Mouse (Mus musculus) layer of hippocampus, adult 2 months (tissue): Measurements from ENCODE around the gene Ctsw. TPM values are rescaled to one million over a fixed set of nuclear protein-coding genes. Genes with fewer than 3 reads are reported as not detected.

ENCODE experiments used
- DNase-seq, 2 experiments: peaks; one replicate each; pipeline ENCODE4 v3.0.0; 2022; ENCODE audit warnings: low spot score in 2 of 2
- H3K27ac ChIP-seq: fragments of 200-600 bp; 2 replicates; pipeline ENCODE4 v1.8.1; 2022
- H3K4me3 ChIP-seq: fragments of 200-600 bp; 2 replicates; pipeline ENCODE4 v1.8.1; 2022; ENCODE audit warnings: mild to moderate bottlenecking
- CTCF ChIP-seq: fragments of 200-600 bp; conservative IDR thresholded peaks from 2 replicates; pipeline ENCODE4 v1.8.1; 2022; ENCODE audit warnings: antibody characterized with exemption, mild to moderate bottlenecking, moderate library complexity
- total RNA-seq, 2 experiments: library from RNA; stranded (reverse); gene quantifications; 2 replicates each; pipeline ENCODE4 v1.2.3; 2021

The Ctsw gene
- total RNA-seq, 2 experiments from 2014 or later = 0.31 TPM; not detected in 1

- no peak for DNase-seq
- no peak for TF ChIP-seq CTCF
- Histone ChIP-seq H3K4me3 (no peak overlapping the region), H3K27ac (no peak overlapping the region)
Measured at GRCm38 (mm10) chr19:5451766-5452165, 16.5 kb downstream of the Ctsw start.

DNA sequence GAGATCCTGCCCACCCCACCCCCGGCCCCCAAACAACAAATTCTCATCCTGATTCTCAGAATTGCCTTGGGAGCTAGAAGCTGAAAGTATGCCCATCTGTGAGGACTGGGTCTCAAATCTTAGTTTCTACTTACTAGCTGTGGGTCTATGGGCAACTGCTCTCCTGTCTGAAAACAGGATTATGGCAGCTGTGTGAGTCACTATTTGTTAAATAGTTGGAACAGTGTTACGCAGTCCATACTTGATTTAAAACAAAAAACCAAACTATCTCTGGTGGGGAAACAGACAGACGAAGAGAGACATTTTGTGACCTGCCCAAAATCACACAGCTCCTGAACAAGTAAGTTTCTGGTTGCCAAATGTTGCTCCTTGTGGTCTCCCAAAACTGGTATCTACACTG is 18.6 kb downstream of the Ctsw start:
- no peak for TF ChIP-seq CTCF
- Histone ChIP-seq H3K4me3 (no peak overlapping the region), H3K27ac (no peak overlapping the region)
- no peak for DNase-seq

DNA sequence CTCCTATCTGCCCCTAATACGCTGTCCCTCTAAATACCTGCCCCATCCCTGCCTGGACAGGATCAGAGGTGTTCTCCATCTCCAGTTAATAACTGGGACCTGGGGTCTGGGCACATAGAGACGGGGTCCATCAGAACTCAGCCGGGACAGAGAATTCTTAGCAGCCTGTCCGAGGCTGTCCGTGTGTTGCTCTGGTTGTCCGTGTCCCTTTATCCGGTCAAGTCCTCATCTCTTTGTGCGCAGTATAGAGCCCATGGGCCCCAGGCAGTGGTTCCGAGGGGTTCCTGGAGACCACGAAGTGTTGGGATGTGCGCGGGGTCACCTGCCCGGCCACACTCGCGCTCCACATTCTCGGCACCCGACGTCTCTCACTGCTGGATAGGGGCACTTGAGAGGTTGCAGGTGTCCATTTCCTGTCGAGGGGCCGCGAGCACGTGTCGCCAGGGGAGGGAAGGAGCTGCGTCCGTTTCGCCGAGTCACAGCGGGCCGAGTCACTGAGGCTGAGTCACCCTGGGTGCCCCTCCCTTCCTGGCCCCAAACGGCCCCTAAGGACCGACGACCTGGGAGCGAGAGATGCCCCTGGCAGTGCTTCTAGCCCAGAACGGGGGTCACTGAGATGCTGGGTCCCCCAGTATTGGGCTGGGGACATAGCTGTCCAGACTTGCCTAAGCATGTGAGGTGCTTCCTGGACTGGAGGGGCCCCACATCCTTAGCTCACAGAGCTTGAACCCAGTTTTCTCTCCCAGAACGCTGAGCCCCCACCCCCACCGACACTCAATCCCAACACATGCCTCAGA is 19.8 kb downstream of the Ctsw start:
- TF ChIP-seq CTCF = no peak
- Histone ChIP-seq H3K4me3 (peak overlapping the region; percentile 59), H3K27ac (no peak overlapping the region)
- no peak for DNase-seq

DNA sequence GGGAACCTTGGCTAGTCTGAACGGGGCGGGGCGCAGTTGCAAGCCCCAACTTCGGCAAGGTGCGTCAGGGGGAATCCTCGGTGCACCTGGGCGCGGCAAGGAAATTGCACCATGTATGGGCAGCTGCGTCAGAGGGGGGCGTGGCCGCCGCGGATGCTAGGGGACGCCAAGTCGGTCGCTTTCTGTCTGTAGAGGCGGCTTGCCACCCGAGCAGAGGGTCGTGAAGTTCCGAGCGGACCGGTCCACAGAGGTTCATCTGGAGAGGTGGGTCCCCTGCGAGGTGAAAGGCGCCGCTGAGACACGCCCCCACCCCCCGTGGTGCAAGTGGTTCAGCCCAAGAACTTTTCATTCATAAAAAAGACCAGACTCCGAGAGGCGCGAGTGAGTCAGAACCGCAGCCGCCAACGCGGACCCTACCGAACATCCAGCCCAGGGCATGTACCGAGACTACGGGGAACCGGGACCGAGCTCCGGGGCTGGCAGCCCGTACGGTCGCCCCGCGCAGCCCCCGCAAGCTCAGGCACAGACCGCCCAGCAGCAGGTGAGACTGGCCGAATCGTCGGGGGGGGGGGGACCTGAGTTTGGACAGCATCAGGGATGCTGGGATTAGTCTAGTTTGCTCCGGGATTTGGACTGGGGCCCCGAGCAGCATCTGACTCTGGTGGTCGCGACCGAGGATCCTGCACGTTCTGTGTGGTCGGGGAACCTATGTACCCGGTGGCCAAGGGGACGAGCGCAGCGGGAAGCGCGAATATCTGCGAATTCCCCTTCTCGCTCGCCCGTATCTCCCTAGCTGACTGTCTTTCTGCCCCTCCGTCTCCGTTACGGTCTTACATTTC is 20.6 kb downstream of the Ctsw start, which contains the start of gene Fosl1:
Fosl1 (plus strand) TSS at position 33 of the 839 bp plus-strand sequence.
- peak within 1 kb of the TSS; percentile 59 for H3K4me3 ChIP-seq
- no peak within 1 kb of the TSS for H3K27ac ChIP-seq
- no peak for TF ChIP-seq CTCF
- peak; percentile 57 to 69 for DNase-seq

DNA sequence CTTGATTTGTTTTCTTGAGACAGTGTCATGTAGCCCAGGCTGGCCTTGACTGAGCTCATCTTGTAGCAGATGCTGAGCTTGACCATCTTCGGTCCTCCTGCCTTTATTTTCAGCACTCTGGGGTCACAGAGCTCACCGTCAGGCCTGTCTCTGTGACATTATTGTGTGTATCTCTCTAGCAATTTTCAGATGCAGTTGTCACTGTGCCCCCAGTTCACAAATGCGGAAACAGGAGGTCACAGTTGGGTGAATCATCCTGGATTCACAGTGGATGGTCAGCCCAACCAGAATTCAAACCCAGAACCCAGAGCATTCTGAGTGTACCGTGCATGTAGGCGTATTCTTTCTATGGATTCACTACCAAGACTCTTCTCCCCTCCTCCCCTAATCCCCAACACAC is 22.6 kb downstream of the Ctsw start:
- no peak for DNase-seq
- Histone ChIP-seq H3K27ac (no peak overlapping the region), H3K4me3 (no peak overlapping the region)
- no peak for TF ChIP-seq CTCF

GRCm38 (mm10) chr19:5444954-5445353 is 23.4 kb downstream of the Ctsw start:
- DNase-seq = no peak
- no peak for TF ChIP-seq CTCF
- no peak overlapping the region for H3K4me3 ChIP-seq
- no peak overlapping the region for H3K27ac ChIP-seq

- no peak for DNase-seq
- Histone ChIP-seq H3K27ac (no peak overlapping the region), H3K4me3 (no peak overlapping the region)
- no peak for TF ChIP-seq CTCF
Measured at GRCm38 (mm10) chr19:5444371-5444908, 23.9 kb downstream of the Ctsw start.

GRCm38 (mm10) chr19:5433951-5434350 is 34.4 kb downstream of the Ctsw start:
- Histone ChIP-seq H3K27ac (peak overlapping the region; percentile 54; the same call in 1 of the 2 replicates), H3K4me3 (no peak overlapping the region)
- no peak for DNase-seq
- no peak for TF ChIP-seq CTCF

- no peak for DNase-seq
- Histone ChIP-seq H3K4me3 (peak overlapping the region; percentile 26; the same call in 1 of the 2 replicates), H3K27ac (peak overlapping the region; percentile 54; the same call in 1 of the 2 replicates)
- TF ChIP-seq CTCF = peak; percentile 66
Measured at GRCm38 (mm10) chr19:5432992-5433852, 35.1 kb downstream of the Ctsw start.

DNA sequence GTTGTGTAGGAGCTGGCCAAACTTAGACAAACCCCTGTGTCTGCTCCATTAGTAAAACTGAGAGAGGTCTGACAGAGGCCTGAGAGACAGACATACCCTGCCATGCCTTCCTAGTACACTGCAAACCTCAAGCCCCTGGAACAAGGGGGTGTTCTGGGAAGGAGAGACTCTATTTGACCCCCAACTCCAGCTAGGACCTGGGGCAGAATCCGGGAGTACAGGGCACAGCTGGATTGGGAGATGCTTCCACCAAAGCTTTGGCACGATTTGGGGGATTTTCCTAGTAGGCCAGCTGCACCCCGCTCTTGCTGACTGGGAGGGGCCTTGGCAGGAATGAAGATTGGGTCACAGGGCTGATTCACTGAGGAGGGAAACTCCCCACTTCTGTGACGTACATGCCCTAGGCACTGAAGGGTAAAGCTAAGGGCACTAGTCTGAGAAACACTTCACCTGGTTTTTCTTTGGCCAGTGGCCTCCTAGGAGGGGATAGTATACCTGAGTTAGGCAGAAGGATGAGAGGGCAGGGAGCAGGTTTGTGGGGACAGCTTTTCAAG is 36.3 kb downstream of the Ctsw start:
- Histone ChIP-seq H3K27ac (no peak overlapping the region), H3K4me3 (no peak overlapping the region)
- no peak for DNase-seq
- TF ChIP-seq CTCF = no peak

DNA sequence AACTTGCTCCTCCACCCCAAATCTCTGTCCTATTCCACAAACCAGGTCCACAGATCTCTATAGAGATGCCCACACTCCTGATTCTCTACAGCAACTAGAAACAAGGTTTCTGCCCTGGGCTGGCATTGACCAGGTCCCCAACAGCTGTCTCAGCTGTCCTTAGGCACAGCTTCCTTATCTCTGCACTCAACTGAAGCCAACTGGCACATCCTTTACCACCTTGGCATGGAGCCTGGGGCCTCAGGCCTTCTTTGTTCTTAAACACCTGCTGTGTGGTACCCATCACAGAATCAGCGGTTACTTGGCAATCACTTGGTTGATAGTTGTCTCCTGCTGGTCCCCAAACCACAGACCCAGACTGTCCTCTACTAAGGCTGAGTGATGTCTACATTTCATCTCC is 37.9 kb downstream of the Ctsw start:
- Histone ChIP-seq H3K27ac (no peak overlapping the region), H3K4me3 (no peak overlapping the region)
- no peak for DNase-seq
- no peak for TF ChIP-seq CTCF

DNA sequence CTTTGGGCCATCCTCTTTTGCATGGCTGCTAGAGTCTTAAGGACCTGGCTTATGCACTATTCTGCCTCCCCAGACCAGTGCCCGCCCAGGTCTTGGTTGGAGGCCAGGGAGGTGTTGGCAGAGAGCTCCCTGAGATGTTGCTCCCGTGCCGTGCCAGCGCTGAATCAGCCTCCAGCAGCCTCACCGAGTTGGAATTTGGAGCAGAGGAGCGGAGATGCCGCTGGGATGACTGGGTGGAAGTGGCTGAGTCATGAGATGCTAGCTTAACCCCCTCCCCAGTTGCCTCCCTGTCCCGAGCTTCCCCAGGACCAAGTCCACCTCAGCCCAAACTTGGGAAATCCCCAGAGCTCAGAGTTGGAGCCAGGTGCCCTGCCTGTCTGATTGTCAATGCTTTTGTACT is 38.5 kb downstream of the Ctsw start:
- Histone ChIP-seq H3K27ac (no peak overlapping the region), H3K4me3 (no peak overlapping the region)
- DNase-seq = no peak
- no peak for TF ChIP-seq CTCF
